Mouse (Mus musculus): ENCODE results near the gene Ect2.
A peak's percentile ranks its signal among the peaks of the same experiment; 100 is the strongest.

Gene Ect2

GRCm38 (mm10) chr3:27153701-27154209 lies at the start of gene Ect2:
Gene Ect2 (minus strand): TSS chr3:27153878.
- DNase-seq = peak; percentile 99

GRCm38 (mm10) chr3:27201728-27202411 lies 48.2 kb upstream of the Ect2 start:
- DNase-seq = no peak

DNA sequence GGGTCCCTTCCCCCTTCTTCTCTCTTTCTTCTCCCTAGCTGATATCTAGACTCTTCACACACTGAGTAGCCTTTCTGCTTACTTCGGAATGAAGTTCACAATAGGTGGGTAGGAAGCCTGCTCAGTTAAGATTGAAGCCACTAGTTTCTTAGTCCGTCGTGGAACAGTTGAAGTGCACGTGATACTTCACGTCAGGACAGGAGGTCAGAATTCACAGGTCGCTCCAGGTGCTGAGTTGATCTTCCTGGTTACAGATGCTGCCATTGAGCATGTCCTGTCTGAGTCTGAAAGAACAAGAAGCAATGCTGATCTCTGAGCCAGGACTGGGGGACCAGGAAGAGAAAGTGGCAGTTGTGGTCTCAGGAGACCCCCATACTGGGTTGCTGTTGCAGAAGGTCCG lies 45.4 kb upstream of the Ect2 start:
- no peak for DNase-seq

DNA sequence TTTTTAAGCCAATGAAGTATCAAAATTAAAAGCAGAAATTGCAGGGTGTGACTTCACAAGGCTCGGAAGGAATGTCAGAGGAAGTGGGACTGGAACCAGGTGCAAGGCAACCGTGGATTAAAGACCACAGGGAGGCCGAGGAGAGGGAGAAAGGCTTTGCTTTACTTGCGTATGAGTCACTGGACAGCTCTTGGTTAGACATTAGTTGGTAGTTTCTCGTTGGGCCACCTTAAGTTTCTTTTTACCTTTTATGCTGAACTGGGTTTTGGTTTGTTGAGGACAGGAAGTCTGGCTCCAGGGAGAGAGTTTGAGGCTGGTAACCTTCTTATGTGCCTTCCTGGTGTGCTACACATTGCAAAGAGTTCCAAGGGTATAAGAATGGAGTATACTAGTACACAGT lies 44.1 kb upstream of the Ect2 start:
- no peak for DNase-seq

GRCm38 (mm10) chr3:27196529-27196928 lies 42.9 kb upstream of the Ect2 start:
- DNase-seq = no peak

DNA sequence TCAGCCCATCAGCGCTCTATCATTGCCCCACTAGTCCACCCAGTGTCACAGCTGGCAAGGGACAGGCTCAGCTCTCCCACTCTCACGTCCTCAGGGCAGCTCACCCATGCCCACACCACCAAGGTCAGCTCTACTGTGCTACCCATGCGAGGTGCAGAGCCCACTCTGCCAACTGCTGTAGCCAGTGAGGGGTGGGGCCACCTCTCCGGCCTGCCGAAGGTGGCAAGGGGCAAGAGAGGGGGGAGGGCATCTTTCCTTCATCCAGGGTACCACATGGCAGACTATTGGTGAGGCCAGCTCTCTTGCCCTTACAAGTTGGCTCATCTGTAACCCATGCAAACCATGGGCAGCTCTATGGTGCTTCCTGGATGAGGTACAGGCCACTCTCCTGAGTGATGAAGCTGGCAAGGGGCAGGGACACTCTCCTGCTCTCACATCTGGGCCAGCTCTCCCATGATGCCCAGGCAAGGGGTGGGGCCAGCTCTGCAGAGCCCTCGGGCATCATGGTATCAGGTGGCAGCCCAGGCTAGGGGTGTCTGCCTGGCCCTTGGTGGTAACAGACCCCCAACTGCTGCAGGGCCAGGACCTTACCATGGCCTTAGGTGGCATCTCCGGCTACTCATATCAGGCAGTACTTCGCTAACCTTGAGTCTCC lies 42.0 kb upstream of the Ect2 start:
- DNase-seq = no peak

DNA sequence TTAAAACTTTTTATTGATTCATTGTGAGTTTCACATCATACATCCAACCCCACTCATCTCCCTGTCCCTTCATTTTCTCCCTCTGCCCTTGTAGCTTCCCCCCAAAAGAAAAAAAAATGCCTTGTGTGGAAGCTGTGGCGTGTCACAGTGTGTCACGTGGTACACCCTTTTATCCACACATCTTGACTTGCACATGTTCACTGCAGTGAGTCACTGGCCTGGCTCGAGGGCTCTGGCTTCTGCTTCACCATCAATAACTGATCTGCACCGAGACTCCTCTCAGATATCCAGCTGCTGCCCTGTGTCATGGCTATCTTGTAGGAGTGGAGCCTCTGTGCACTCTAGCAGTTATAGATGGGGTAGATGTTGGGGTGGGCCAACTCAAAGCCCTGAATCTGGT lies 41.5 kb upstream of the Ect2 start:
- DNase-seq = no peak

- DNase-seq = no peak
Observed at GRCm38 (mm10) chr3:27193844-27194317, 40.2 kb upstream of the Ect2 start.

DNA sequence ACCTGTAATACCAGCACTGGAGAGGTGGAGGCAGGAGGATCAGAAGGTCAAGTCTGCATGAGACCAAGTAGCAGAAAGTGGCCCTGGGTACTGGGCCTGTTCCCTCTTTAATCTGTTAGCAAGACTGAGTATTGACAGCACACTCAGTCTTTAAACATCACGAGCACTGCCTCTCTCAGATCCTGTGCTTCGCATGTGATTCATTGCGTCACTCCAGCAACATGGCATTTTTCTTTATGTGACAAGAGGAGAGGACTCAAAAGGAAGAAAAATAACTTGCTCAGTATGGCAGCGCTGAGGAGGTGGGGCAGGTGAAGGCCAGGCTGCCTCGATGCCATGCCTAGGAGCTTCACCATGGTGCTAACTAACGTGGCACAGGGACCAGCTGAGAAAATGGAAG lies 38.2 kb upstream of the Ect2 start:
- DNase-seq = no peak

- no peak for DNase-seq
Observed at GRCm38 (mm10) chr3:27190865-27191264, 37.2 kb upstream of the Ect2 start.

- peak; percentile 92 for DNase-seq
Observed at GRCm38 (mm10) chr3:27189320-27190261, 35.9 kb upstream of the Ect2 start.

DNA sequence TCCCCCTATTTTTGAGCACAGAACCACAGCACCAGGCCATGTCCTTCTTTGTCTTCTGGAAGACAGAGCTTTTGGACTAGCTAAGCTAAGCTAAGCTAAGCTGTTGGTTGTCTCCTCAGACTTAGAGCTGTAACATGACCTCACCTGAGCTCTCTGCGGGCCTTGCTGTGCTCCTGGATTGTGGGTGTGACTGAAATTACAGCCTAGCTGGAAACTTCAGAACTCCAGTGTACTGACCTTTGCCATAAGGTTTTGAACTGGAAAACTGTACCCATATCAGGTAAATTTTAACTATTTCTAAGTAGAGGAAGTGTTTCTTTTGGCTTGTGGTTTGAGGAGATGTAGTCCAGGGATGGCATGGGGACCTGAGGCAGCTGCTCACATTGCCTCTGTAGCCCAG lies 34.7 kb upstream of the Ect2 start:
- DNase-seq = no peak

DNA sequence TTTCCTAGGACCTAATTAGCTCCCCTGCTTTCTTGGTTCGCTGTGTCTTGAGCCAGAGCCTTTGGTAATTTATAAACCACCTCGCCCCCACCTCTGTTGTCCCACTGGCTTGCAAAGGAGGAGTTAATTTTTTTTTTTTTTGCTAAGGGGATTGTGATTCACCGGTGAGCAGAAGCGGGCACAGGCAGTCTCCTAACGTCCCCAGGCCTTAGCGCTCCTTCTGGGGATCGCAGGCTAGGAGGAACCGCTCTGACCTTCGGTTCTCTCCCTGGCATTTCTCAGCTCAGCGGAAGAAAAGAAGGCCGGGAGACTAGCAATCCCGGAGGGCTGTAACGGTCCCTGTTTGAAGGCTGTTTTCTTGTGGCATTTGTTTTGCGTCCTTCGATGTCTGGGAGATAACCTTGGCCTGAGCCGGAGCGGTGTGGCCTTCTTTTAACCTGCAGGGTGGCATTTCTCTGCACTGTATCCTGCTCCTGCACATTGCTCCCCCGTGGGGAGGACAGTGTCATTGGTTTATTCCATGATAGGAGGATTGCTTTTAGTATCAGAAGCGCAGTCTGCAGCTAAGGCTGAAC lies 30.0 kb upstream of the Ect2 start:
- peak; percentile 18 for DNase-seq

DNA sequence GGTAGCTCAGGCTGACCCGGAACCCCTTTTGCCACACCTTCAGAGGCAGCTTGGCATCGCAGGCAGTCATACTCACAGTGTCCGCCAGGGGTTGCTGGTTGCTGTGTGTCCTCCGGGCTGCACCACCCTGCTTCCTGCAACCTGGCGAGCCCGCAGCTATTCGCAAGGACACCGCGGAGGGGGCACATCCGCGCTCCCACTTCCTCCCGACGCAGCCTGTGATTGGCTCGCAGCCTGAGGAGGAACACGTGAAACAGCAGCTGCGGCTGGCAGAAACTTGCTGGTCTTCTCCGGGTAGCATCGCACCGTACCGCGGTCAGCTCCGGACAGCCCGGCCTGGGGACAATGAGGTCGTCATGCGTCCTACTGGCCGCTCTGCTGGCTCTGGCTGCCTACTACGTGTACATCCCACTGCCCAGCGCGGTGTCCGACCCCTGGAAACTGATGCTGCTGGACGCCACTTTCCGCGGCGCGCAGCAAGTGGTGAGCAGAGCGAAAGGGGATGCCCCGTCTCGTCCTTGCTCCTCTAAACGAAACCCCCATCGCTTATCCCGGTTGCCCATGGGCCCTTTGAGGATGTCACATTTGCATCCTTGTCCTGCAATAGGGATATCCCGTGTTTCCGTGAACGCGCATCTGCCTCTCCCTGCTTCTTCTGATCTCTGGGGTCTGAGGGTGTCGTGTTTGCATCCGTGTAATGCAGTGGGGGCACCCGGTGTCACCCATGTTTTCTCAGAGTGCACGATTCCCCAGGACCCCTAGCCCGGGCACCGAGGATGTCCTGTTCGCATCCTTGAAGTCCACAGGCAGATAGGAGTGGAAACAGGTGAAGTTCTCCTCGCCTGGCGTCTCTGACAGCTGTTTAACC lies 29.3 kb upstream of the Ect2 start, which contains the start of gene Nceh1:
Gene Nceh1 (plus strand): TSS at position 233 of the 868 bp plus-strand sequence.
- peak; percentile 94 for DNase-seq

GRCm38 (mm10) chr3:27179711-27180110 lies 26.0 kb upstream of the Ect2 start:
- no peak for DNase-seq

DNA sequence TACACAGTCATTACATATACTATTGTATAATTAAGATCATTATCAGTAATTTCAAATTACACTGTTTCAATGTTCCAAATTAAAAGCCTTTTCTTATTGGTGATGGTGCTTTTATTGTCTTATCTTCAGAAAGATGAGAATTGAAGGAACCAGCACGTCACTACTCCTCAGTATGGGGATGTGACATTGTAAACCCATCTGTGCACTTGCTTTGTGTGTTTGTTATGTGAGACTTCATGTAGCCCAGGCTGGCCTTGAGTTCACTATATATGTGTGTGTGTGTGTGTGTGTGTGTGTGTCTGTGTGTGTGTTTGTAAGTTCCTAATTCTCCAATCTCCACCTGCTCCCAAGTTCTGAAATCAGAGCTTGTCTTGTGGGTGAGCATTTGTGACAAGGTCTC lies 16.6 kb upstream of the Ect2 start:
- no peak for DNase-seq

GRCm38 (mm10) chr3:27165481-27166065 lies 11.9 kb upstream of the Ect2 start:
- DNase-seq = no peak

DNA sequence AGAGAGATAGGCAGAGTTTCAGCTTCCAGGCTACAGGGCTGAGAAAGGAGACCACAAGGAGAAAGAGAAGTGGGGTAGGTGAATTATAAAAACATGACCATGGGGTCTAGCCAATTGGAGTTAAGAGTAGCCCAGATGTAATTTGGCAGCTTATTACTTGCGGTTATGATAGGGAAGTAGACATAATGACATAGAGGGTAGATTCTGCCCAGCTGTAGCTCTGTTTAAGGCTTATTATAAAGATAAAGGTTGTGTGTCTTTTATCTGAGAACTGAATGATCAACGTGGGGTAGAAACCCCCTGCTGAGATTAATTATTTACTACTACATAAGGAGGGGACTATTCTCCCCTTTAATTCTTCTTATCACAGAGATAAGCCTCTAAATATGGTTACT lies 8.7 kb upstream of the Ect2 start:
- DNase-seq = no peak

- no peak for DNase-seq
Observed at GRCm38 (mm10) chr3:27161645-27162409, 8.1 kb upstream of the Ect2 start.

DNA sequence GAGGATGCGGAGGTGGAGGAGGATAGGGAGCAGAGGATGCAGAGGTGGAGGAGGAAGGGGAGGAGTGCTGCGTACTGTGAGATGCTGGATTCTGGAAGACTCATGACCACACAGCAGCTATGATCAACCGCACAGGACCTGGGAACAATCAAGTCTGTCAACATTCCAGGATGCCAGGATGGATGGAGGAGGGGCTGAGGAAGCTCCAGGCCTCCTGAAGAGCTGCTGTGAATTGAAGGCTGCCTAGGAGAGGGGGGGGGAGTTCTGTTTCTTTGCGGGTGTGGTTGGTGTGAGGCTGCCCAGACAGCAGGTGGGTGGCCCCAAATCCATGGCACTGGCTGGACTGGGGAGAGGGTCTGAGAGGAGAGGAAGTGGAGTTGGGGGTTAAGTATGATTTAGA lies 5.2 kb upstream of the Ect2 start:
- DNase-seq = no peak

GRCm38 (mm10) chr3:27156594-27156949 lies 2.9 kb upstream of the Ect2 start:
- DNase-seq = no peak
